Mouse (Mus musculus) stomach, embryonic 16.5 days (tissue): ENCODE measurements around the gene Pbx4. TPM values are rescaled to one million over a fixed set of nuclear protein-coding genes. Genes with fewer than 3 reads are reported as not detected.

ENCODE experiments used
- ATAC-seq: fragments of 200-750 bp; cut with Nextera tagmentation; 2 replicates; pipeline ENCODE4 v1.8.0; 2017; ENCODE audit warnings: moderate number of reproducible peaks, moderate TSS enrichment; ENCODE audit not compliant: insufficient read depth, low FRiP score
- H3K27ac ChIP-seq: fragments of 300-500 bp; sonication (generic); 2 replicates; pipeline ENCODE4 v1.5.1; 2014; ENCODE audit warnings: low read length
- H3K27me3 ChIP-seq: fragments of 300-500 bp; sonication (generic); 2 replicates; pipeline ENCODE4 v1.6.1; 2014; ENCODE audit warnings: low read length, control low read depth, mixed read lengths; ENCODE audit not compliant: control insufficient read depth, insufficient read depth
- H3K36me3 ChIP-seq: fragments of 300-500 bp; sonication (generic); 2 replicates; pipeline ENCODE4 v1.6.1; 2014; ENCODE audit warnings: low read length; ENCODE audit not compliant: control insufficient read depth, insufficient read depth
- H3K4me1 ChIP-seq: fragments of 300-500 bp; sonication (generic); 2 replicates; pipeline ENCODE4 v1.6.1; 2014; ENCODE audit warnings: low read length, control low read depth, mixed read lengths; ENCODE audit not compliant: control insufficient read depth, insufficient read depth
- H3K4me2 ChIP-seq: fragments of 300-500 bp; sonication (generic); 2 replicates; pipeline ENCODE4 v1.6.1; 2014; ENCODE audit warnings: low read depth, low read length, mixed read lengths
- H3K4me3 ChIP-seq: fragments of 300-500 bp; sonication (generic); replicated peaks from 2 replicates; pipeline ENCODE4 v1.5.1; 2014; ENCODE audit warnings: mild to moderate bottlenecking, low read length
- H3K9ac ChIP-seq: fragments of 300-500 bp; sonication (generic); 2 replicates; pipeline ENCODE4 v1.6.1; 2014; ENCODE audit warnings: low read length
- H3K9me3 ChIP-seq: fragments of 300-500 bp; sonication (generic); replicated peaks from 2 replicates; pipeline ENCODE4 v1.6.1; 2016; ENCODE audit warnings: low read length, control low read depth; ENCODE audit not compliant: control insufficient read depth
- WGBS: fragments of 180-500 bp; shearing (Covaris S2); extraction: QIAGEN DNeasy Blood & Tissue Kit; methylation state at CpG from one replicate; pipeline ENCODE4 v1.1.7; 2014; 5-methylcytosine and 5-hydroxymethylcytosine counted together
- polyA plus RNA-seq: library from polyadenylated mRNA; unstranded; fragments of >200 nt; fragmentation: Nextera tagmentation; extraction: Ambion mirVana; gene quantifications from 2 replicates; pipeline ENCODE4 v1.2.1, GENCODE M21; 2015

The Pbx4 gene
- polyA plus RNA-seq, 1 experiment from 2014 or later: 3.1 TPM

DNA sequence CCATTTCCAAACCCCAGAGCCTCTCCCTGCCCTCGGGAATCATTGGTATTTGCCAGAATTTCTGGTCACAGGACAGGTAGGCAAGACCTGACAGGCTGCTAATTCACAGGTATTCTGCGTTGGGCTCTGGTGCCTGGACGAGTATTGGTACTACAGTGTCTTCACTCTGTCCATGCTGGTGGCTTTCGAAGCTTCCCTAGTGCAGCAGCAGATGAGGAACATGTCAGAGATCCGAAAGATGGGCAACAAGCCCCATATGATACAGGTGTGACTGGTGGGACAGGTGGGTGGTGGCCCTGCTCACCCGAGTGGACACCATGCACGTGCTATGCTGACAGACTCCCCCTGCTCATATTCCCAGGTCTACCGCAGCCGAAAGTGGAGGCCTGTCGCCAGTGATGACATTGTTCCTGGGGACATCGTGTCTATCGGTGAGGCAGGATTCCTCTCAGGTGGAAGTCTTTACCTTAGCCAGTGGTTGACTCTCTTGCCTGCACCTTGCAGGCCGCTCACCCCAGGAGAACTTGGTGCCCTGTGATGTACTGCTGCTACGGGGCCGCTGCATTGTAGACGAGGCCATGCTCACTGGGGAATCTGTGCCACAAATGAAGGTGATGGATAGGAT is 35.5 kb upstream of the Pbx4 start:
- no peak overlapping the region for H3K27ac ChIP-seq
- ATAC-seq: no peak
- no peak overlapping the region for H3K4me2 ChIP-seq
- H3K27me3 ChIP-seq: no peaks in the 10 kb centered on the region
- H3K36me3 ChIP-seq: peaks cover 46% of the 10 kb centered on the region
- no peaks in the 10 kb centered on the region for H3K9me3 ChIP-seq
- H3K9ac ChIP-seq: no peak overlapping the region
- peaks cover 12% of the 10 kb centered on the region for H3K4me1 ChIP-seq
- H3K4me3 ChIP-seq: no peak overlapping the region
- 94% methylated on average over 16 of the region's 16 CpGs for WGBS

DNA sequence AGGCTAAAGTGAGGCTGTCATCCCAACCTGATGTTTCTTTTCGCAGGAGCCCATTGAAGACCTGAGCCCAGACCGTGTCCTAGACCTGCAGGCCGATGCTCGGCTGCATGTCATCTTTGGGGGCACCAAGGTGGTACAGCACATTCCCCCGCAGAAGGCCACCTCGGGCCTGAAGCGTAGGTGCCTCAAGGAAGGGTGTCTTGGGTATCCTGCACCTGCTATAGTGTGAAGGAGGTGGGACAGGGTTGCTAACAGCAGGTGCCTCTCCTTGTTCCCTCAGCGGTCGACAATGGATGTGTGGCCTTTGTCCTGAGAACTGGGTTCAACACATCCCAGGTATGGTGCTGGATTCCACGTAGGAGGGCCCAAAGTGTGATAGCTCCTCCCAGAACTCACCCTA is 34.6 kb upstream of the Pbx4 start:
- no peaks in the 10 kb centered on the region for H3K9me3 ChIP-seq
- peaks cover 53% of the 10 kb centered on the region for H3K36me3 ChIP-seq
- H3K4me2 ChIP-seq: no peak overlapping the region
- H3K4me3 ChIP-seq: no peak overlapping the region
- ATAC-seq: no peak
- 91% methylated on average over 10 of the region's 10 CpGs for WGBS
- peaks cover 4% of the 10 kb centered on the region for H3K4me1 ChIP-seq
- H3K27me3 ChIP-seq: no peaks in the 10 kb centered on the region
- no peak overlapping the region for H3K9ac ChIP-seq
- no peak overlapping the region for H3K27ac ChIP-seq

DNA sequence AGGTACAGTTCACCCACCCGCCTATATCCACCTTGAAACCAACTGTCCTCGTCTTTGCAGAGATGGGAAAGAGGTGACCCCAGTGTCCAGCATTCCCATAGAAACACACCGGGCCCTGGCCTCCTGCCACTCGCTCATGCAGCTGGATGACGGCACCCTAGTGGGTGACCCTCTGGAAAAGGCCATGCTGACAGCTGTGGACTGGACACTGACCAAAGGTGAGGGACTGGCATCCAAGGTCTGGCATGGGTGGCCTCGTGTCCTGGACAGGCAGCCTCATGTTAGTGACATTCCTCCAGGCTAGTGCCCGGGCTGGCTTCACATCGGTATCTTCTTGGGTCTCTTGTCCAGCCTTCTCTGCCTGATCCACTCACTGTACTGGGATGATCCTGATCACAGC is 33.0 kb upstream of the Pbx4 start:
- Histone ChIP-seq H3K9ac (no peak overlapping the region), H3K27me3 (no peaks in the 10 kb centered on the region), H3K36me3 (peaks cover 61% of the 10 kb centered on the region), H3K4me2 (no peak overlapping the region), H3K4me3 (no peak overlapping the region), H3K27ac (no peak overlapping the region), H3K9me3 (no peaks in the 10 kb centered on the region), H3K4me1 (no peaks in the 10 kb centered on the region)
- WGBS: 92% methylated on average over 8 of the region's 8 CpGs
- ATAC-seq: no peak

- Histone ChIP-seq H3K27me3 (no peaks in the 10 kb centered on the region), H3K27ac (no peak overlapping the region), H3K4me1 (no peaks in the 10 kb centered on the region), H3K36me3 (peaks cover 64% of the 10 kb centered on the region), H3K4me2 (no peak overlapping the region), H3K4me3 (no peak overlapping the region), H3K9me3 (no peaks in the 10 kb centered on the region), H3K9ac (no peak overlapping the region)
- ATAC-seq: no peak
- WGBS: 86% methylated on average over 5 of the region's 5 CpGs
Measured at GRCm38 (mm10) chr8:69799946-69800345, 32.3 kb upstream of the Pbx4 start.

GRCm38 (mm10) chr8:69801796-69802195 is 30.5 kb upstream of the Pbx4 start:
- no peaks in the 10 kb centered on the region for H3K9me3 ChIP-seq
- no peak for ATAC-seq
- no peak overlapping the region for H3K4me3 ChIP-seq
- peaks cover 64% of the 10 kb centered on the region for H3K36me3 ChIP-seq
- 92% methylated on average over 4 of the region's 4 CpGs for WGBS
- no peak overlapping the region for H3K4me2 ChIP-seq
- no peak overlapping the region for H3K27ac ChIP-seq
- no peaks in the 10 kb centered on the region for H3K4me1 ChIP-seq
- H3K9ac ChIP-seq: no peak overlapping the region
- H3K27me3 ChIP-seq: no peaks in the 10 kb centered on the region

DNA sequence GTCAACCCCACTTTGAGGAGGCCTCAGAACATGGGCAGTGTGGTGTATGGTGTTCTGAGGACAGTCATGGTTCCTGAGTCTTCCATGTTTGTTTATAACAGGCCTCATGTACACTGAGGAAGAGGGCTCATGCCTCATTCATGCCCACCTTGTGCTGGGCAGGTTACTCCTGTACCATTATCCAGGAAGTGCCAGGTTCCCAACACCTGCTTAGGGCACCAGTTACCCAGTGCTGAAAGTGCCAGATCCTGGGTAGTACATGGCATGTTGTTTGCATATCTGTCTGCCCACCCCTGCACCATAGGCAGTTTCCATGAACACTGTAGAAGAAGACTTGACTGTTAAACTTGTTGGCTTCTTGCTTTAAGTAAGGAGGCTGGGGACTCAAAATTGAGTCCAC is 30.1 kb upstream of the Pbx4 start:
- Histone ChIP-seq H3K27ac (no peak overlapping the region), H3K4me3 (no peak overlapping the region), H3K4me2 (no peak overlapping the region), H3K4me1 (no peaks in the 10 kb centered on the region), H3K27me3 (no peaks in the 10 kb centered on the region), H3K9me3 (no peaks in the 10 kb centered on the region), H3K9ac (no peak overlapping the region), H3K36me3 (peaks cover 65% of the 10 kb centered on the region)
- ATAC-seq: no peak

GRCm38 (mm10) chr8:69803366-69803765 is 28.9 kb upstream of the Pbx4 start:
- Histone ChIP-seq H3K27ac (no peak overlapping the region), H3K36me3 (peaks cover 66% of the 10 kb centered on the region), H3K4me2 (no peak overlapping the region), H3K4me3 (no peak overlapping the region), H3K4me1 (no peaks in the 10 kb centered on the region; the same call in 1 of the 2 replicates), H3K9me3 (no peaks in the 10 kb centered on the region), H3K27me3 (no peaks in the 10 kb centered on the region), H3K9ac (no peak overlapping the region)
- no peak for ATAC-seq
- WGBS: 89% methylated on average over 7 of the region's 7 CpGs

- Histone ChIP-seq H3K4me3 (no peak overlapping the region), H3K9me3 (no peaks in the 10 kb centered on the region), H3K9ac (no peak overlapping the region), H3K4me1 (no peaks in the 10 kb centered on the region; the same call in 1 of the 2 replicates), H3K4me2 (no peak overlapping the region), H3K27me3 (no peaks in the 10 kb centered on the region), H3K27ac (no peak overlapping the region), H3K36me3 (peaks cover 57% of the 10 kb centered on the region)
- ATAC-seq: no peak
- 91% methylated on average over 6 of the region's 6 CpGs for WGBS
Measured at GRCm38 (mm10) chr8:69804537-69804936, 27.8 kb upstream of the Pbx4 start.

DNA sequence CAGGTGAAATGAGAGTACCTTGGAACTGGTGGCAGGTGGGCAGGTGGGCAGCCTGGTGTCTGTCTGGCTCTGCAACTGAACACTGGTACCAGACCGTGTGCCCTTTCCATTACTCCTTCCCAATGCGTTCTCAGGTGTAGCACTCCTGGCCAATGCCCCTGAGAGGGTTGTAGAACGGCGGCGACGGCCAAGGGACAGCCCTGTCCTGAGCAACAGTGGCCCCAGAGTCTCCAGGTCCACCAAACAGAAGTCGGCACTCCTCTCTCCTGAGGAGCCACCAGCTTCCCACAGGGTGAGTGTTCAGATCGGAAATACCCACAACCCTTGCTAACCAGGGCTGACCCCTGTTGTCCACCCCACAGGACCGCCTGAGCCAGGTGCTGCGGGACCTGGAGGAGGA is 27.2 kb upstream of the Pbx4 start:
- Histone ChIP-seq H3K4me2 (no peak overlapping the region), H3K27me3 (no peaks in the 10 kb centered on the region), H3K36me3 (peaks cover 52% of the 10 kb centered on the region), H3K4me3 (no peak overlapping the region), H3K4me1 (no peaks in the 10 kb centered on the region; the same call in 1 of the 2 replicates), H3K27ac (no peak overlapping the region), H3K9me3 (no peaks in the 10 kb centered on the region), H3K9ac (no peak overlapping the region)
- 96% methylated on average over 10 of the region's 10 CpGs for WGBS
- ATAC-seq: no peak
